Mouse (Mus musculus) CD4-positive helper T cell, adult 2 months (primary cell): Measurements from ENCODE around the gene Swsap1.

Source experiments
- DNase-seq: peaks from one replicate; pipeline ENCODE4 v3.0.0-alpha.2; 2012; ENCODE audit warnings: low read depth, missing footprints, low spot score

Swsap1 gene

GRCm38 (mm10) chr9:21935466-21936131 is 20.0 kb upstream of the Swsap1 start:
- no peak for DNase-seq

GRCm38 (mm10) chr9:21936692-21937570 is 18.6 kb upstream of the Swsap1 start, which contains the start of gene Plppr2:
Plppr2 (plus strand) TSS chr9:21937033.
- peak; percentile 89 for DNase-seq

- no peak for DNase-seq
Observed at GRCm38 (mm10) chr9:21937711-21938175, 17.8 kb upstream of the Swsap1 start.

- DNase-seq = no peak
Observed at GRCm38 (mm10) chr9:21938234-21938855, 17.2 kb upstream of the Swsap1 start.

GRCm38 (mm10) chr9:21943046-21943445 is 12.5 kb upstream of the Swsap1 start:
- no peak for DNase-seq

GRCm38 (mm10) chr9:21943638-21944037 is 11.9 kb upstream of the Swsap1 start:
- DNase-seq = no peak

- DNase-seq = peak; percentile 21
Observed at GRCm38 (mm10) chr9:21944267-21944666, 11.3 kb upstream of the Swsap1 start.

GRCm38 (mm10) chr9:21947540-21948130 is 7.9 kb upstream of the Swsap1 start:
- peak; percentile 15 for DNase-seq

GRCm38 (mm10) chr9:21948146-21948545 is 7.4 kb upstream of the Swsap1 start:
- DNase-seq = no peak

- DNase-seq = no peak
Observed at GRCm38 (mm10) chr9:21948790-21949189, 6.8 kb upstream of the Swsap1 start.

- DNase-seq = peak; percentile 52
Observed at GRCm38 (mm10) chr9:21950322-21950721, 5.2 kb upstream of the Swsap1 start.

GRCm38 (mm10) chr9:21951977-21952376 is 3.6 kb upstream of the Swsap1 start:
- DNase-seq = peak; percentile 34

GRCm38 (mm10) chr9:21953600-21953999 is 2.0 kb upstream of the Swsap1 start:
- peak; percentile 44 for DNase-seq

GRCm38 (mm10) chr9:21954635-21955034 is 920 bp upstream of the Swsap1 start:
- DNase-seq = no peak

GRCm38 (mm10) chr9:21955225-21955569 is 358 bp upstream of the Swsap1 start:
- DNase-seq = no peak

- no peak for DNase-seq
Observed at GRCm38 (mm10) chr9:21958372-21958771, 2.8 kb downstream of the Swsap1 start.

GRCm38 (mm10) chr9:21959244-21959643 is 3.7 kb downstream of the Swsap1 start:
- DNase-seq = no peak

- no peak for DNase-seq
Observed at GRCm38 (mm10) chr9:21960135-21960534, 4.6 kb downstream of the Swsap1 start.

GRCm38 (mm10) chr9:21960558-21961208 is 5.1 kb downstream of the Swsap1 start:
- DNase-seq = no peak

- peak; percentile 21 for DNase-seq
Observed at GRCm38 (mm10) chr9:21961366-21961980, 5.9 kb downstream of the Swsap1 start.

- no peak for DNase-seq
Observed at GRCm38 (mm10) chr9:21962010-21962409, 6.5 kb downstream of the Swsap1 start.
